Mouse (Mus musculus): ENCODE results near the gene Ssc5d. TPM values are rescaled to one million over a fixed set of nuclear protein-coding genes. Genes with fewer than 3 reads are reported as not detected.

The Ssc5d gene
- polyA plus RNA-seq, 1 experiment from 2014 or later: 1.5 TPM

GRCm38 (mm10) chr7:4920496-4920895 lies 5.1 kb upstream of the Ssc5d start:
- Histone ChIP-seq H3K4me3 (no peak overlapping the region), H3K27ac (ENCODE audit: poor library complexity, severe bottlenecking) (peak overlapping the region; percentile 73), H3K27me3 (replicated peaks) (no peaks in the 10 kb centered on the region), H3K9me3 (replicated peaks) (no peaks in the 10 kb centered on the region), H3K4me1 (replicated peaks) (peaks cover 60% of the 10 kb centered on the region), H3K4me2 (no peak overlapping the region), H3K36me3 (peaks cover 37% of the 10 kb centered on the region), H3K9ac (no peak overlapping the region)
- 83% methylated on average over 19 of the region's 19 CpGs for WGBS
- ATAC-seq (ENCODE audit: insufficient number of reproducible peaks, low FRiP score): no peak

- no peak for ATAC-seq (ENCODE audit: insufficient number of reproducible peaks, low FRiP score)
- WGBS: 34% methylated on average over 23 of the region's 23 CpGs
- H3K9ac ChIP-seq: peak overlapping the region; percentile 51
- H3K36me3 ChIP-seq: peaks cover 37% of the 10 kb centered on the region
- peak overlapping the region; percentile 35 for H3K4me2 ChIP-seq
- no peaks in the 10 kb centered on the region for H3K9me3 ChIP-seq (replicated peaks)
- peaks cover 64% of the 10 kb centered on the region for H3K4me1 ChIP-seq (replicated peaks)
- no peak overlapping the region for H3K4me3 ChIP-seq
- no peaks in the 10 kb centered on the region for H3K27me3 ChIP-seq (replicated peaks)
- H3K27ac ChIP-seq (ENCODE audit: poor library complexity, severe bottlenecking): peak overlapping the region; percentile 73
These were observed 4.4 kb upstream of the Ssc5d start for GRCm38 (mm10) chr7:4920976-4921823.

- Histone ChIP-seq H3K4me2 (peak within 1 kb of the TSS; percentile 87), H3K9me3 (replicated peaks) (no peaks in the 10 kb centered on the region), H3K27me3 (replicated peaks) (peaks cover 4% of the 10 kb centered on the region; the same call in 1 of the 2 replicates), H3K36me3 (peaks cover 37% of the 10 kb centered on the region), H3K4me3 (peak within 1 kb of the TSS; percentile 38), H3K4me1 (replicated peaks) (peaks cover 64% of the 10 kb centered on the region), H3K9ac (peak within 1 kb of the TSS; percentile 66), H3K27ac (ENCODE audit: poor library complexity, severe bottlenecking) (peak within 1 kb of the TSS; percentile 73)
- no peak for ATAC-seq (ENCODE audit: insufficient number of reproducible peaks, low FRiP score)
- WGBS: 32% methylated on average over 8 of the region's 8 CpGs
These were observed 3.6 kb upstream of the Ssc5d start, which contains the start of gene Nat14 for GRCm38 (mm10) chr7:4921824-4922482. TSS of gene Nat14 (plus strand) at chr7:4922028.

GRCm38 (mm10) chr7:4922508-4922907 lies 3.1 kb upstream of the Ssc5d start:
- H3K27me3 ChIP-seq (replicated peaks): peaks cover 5% of the 10 kb centered on the region; the same call in 1 of the 2 replicates
- ATAC-seq (ENCODE audit: insufficient number of reproducible peaks, low FRiP score): peak; percentile 31; the same call in 1 of the 2 replicates
- peak overlapping the region; percentile 39; the same call in 1 of the 2 replicates for H3K27ac ChIP-seq (ENCODE audit: poor library complexity, severe bottlenecking)
- peaks cover 34% of the 10 kb centered on the region for H3K36me3 ChIP-seq
- H3K9me3 ChIP-seq (replicated peaks): no peaks in the 10 kb centered on the region
- H3K4me1 ChIP-seq (replicated peaks): peaks cover 63% of the 10 kb centered on the region
- WGBS: under 1% methylated on average over 14 of the region's 14 CpGs
- peak overlapping the region; percentile 66 for H3K9ac ChIP-seq
- H3K4me2 ChIP-seq: peak overlapping the region; percentile 87
- peak overlapping the region; percentile 38 for H3K4me3 ChIP-seq

GRCm38 (mm10) chr7:4922931-4923565 lies 2.5 kb upstream of the Ssc5d start:
- ATAC-seq (ENCODE audit: insufficient number of reproducible peaks, low FRiP score): no peak
- peaks cover 5% of the 10 kb centered on the region; the same call in 1 of the 2 replicates for H3K27me3 ChIP-seq (replicated peaks)
- peak overlapping the region; percentile 39 for H3K27ac ChIP-seq (ENCODE audit: poor library complexity, severe bottlenecking)
- H3K36me3 ChIP-seq: peaks cover 29% of the 10 kb centered on the region
- peak overlapping the region; percentile 87 for H3K4me2 ChIP-seq
- peaks cover 63% of the 10 kb centered on the region for H3K4me1 ChIP-seq (replicated peaks)
- 2% methylated on average over 14 of the region's 14 CpGs for WGBS
- H3K9ac ChIP-seq: peak overlapping the region; percentile 66
- peak overlapping the region; percentile 38 for H3K4me3 ChIP-seq
- H3K9me3 ChIP-seq (replicated peaks): no peaks in the 10 kb centered on the region

GRCm38 (mm10) chr7:4923586-4924364 lies 1.8 kb upstream of the Ssc5d start:
- H3K27ac ChIP-seq (ENCODE audit: poor library complexity, severe bottlenecking): peak overlapping the region; percentile 52
- no peaks in the 10 kb centered on the region for H3K9me3 ChIP-seq (replicated peaks)
- H3K4me2 ChIP-seq: peak overlapping the region; percentile 87
- peak overlapping the region; percentile 38 for H3K4me3 ChIP-seq
- H3K27me3 ChIP-seq (replicated peaks): peaks cover 5% of the 10 kb centered on the region; the same call in 1 of the 2 replicates
- H3K4me1 ChIP-seq (replicated peaks): peaks cover 63% of the 10 kb centered on the region
- 5% methylated on average over 37 of the region's 37 CpGs for WGBS
- no peak for ATAC-seq (ENCODE audit: insufficient number of reproducible peaks, low FRiP score)
- H3K9ac ChIP-seq: peak overlapping the region; percentile 63
- peaks cover 21% of the 10 kb centered on the region for H3K36me3 ChIP-seq

GRCm38 (mm10) chr7:4924483-4924882 lies 1.1 kb upstream of the Ssc5d start:
- H3K27me3 ChIP-seq (replicated peaks): peaks cover 5% of the 10 kb centered on the region; the same call in 1 of the 2 replicates
- H3K36me3 ChIP-seq: peaks cover 14% of the 10 kb centered on the region
- H3K4me3 ChIP-seq: peak overlapping the region; percentile 38; the same call in 1 of the 2 replicates
- H3K4me1 ChIP-seq (replicated peaks): peaks cover 63% of the 10 kb centered on the region
- no peaks in the 10 kb centered on the region for H3K9me3 ChIP-seq (replicated peaks)
- WGBS: under 1% methylated on average over 4 of the region's 4 CpGs
- peak overlapping the region; percentile 63 for H3K9ac ChIP-seq
- ATAC-seq (ENCODE audit: insufficient number of reproducible peaks, low FRiP score): no peak
- peak overlapping the region; percentile 87 for H3K4me2 ChIP-seq
- peak overlapping the region; percentile 52 for H3K27ac ChIP-seq (ENCODE audit: poor library complexity, severe bottlenecking)

- WGBS: 8% methylated on average over 4 of the region's 4 CpGs
- no peaks in the 10 kb centered on the region for H3K9me3 ChIP-seq (replicated peaks)
- peaks cover 5% of the 10 kb centered on the region; the same call in 1 of the 2 replicates for H3K27me3 ChIP-seq (replicated peaks)
- H3K4me1 ChIP-seq (replicated peaks): peaks cover 63% of the 10 kb centered on the region
- no peak overlapping the region for H3K4me3 ChIP-seq
- H3K27ac ChIP-seq (ENCODE audit: poor library complexity, severe bottlenecking): peak overlapping the region; percentile 52
- H3K9ac ChIP-seq: peak overlapping the region; percentile 42
- ATAC-seq (ENCODE audit: insufficient number of reproducible peaks, low FRiP score): no peak; the same call in 1 of the 2 replicates
- H3K36me3 ChIP-seq: peaks cover 10% of the 10 kb centered on the region
- peak overlapping the region; percentile 87; the same call in 1 of the 2 replicates for H3K4me2 ChIP-seq
These were observed 689 bp upstream of the Ssc5d start for GRCm38 (mm10) chr7:4924891-4925301.

- ATAC-seq (ENCODE audit: insufficient number of reproducible peaks, low FRiP score): no peak
- no peak overlapping the region for H3K4me3 ChIP-seq
- H3K27ac ChIP-seq (ENCODE audit: poor library complexity, severe bottlenecking): no peak overlapping the region
- no peaks in the 10 kb centered on the region for H3K36me3 ChIP-seq
- peaks cover 50% of the 10 kb centered on the region for H3K4me1 ChIP-seq (replicated peaks)
- peaks cover 5% of the 10 kb centered on the region; the same call in 1 of the 2 replicates for H3K27me3 ChIP-seq (replicated peaks)
- 67% methylated on average over 16 of the region's 16 CpGs for WGBS
- no peak overlapping the region for H3K9ac ChIP-seq
- no peak overlapping the region for H3K4me2 ChIP-seq
- no peaks in the 10 kb centered on the region for H3K9me3 ChIP-seq (replicated peaks)
These were observed 1.3 kb downstream of the Ssc5d start for GRCm38 (mm10) chr7:4926849-4927248.

GRCm38 (mm10) chr7:4927711-4928110 lies 2.1 kb downstream of the Ssc5d start:
- H3K4me3 ChIP-seq: no peak overlapping the region
- H3K4me1 ChIP-seq (replicated peaks): peaks cover 42% of the 10 kb centered on the region
- ATAC-seq (ENCODE audit: insufficient number of reproducible peaks, low FRiP score): no peak
- H3K4me2 ChIP-seq: no peak overlapping the region
- no peaks in the 10 kb centered on the region for H3K9me3 ChIP-seq (replicated peaks)
- no peaks in the 10 kb centered on the region for H3K36me3 ChIP-seq
- WGBS: 59% methylated on average over 8 of the region's 8 CpGs
- no peak overlapping the region for H3K9ac ChIP-seq
- no peak overlapping the region for H3K27ac ChIP-seq (ENCODE audit: poor library complexity, severe bottlenecking)
- H3K27me3 ChIP-seq (replicated peaks): peaks cover 5% of the 10 kb centered on the region; the same call in 1 of the 2 replicates

Measured in heart, embryonic 12.5 days (tissue).